Mouse (Mus musculus) hindbrain, embryonic 15.5 days (tissue): ENCODE measurements around the gene Palb2. TPM values are rescaled to one million over a fixed set of nuclear protein-coding genes. Genes with fewer than 3 reads are reported as not detected.

ENCODE experiments used
- polyA plus RNA-seq: library from polyadenylated mRNA; unstranded; fragments of >200 nt; fragmentation: Nextera tagmentation; extraction: Ambion mirVana; gene quantifications from 2 replicates; pipeline ENCODE4 v1.2.1, GENCODE M21; 2015

The Palb2 gene
- polyA plus RNA-seq, 1 experiment from 2014 or later, result 5.4 TPM

Other genes starting within 250 kb of the Palb2 start
- 26.8 and 29.8 TPM in 2 replicates for gene Cog7, start 151.3 kb downstream of the Palb2 start, polyA plus RNA-seq
- 51.8 and 51.9 TPM in 2 replicates for gene Gga2, start 111.8 kb downstream of the Palb2 start, polyA plus RNA-seq
- gene Ubfd1, start 65.8 kb downstream of the Palb2 start, polyA plus RNA-seq, result 81.6 and 82.7 TPM in 2 replicates
- gene Ears2, start 65.7 kb downstream of the Palb2 start, polyA plus RNA-seq, result 9.8 and 10.7 TPM in 2 replicates
- 668 and 708 TPM in 2 replicates for gene Ndufab1, start 31.1 kb downstream of the Palb2 start, polyA plus RNA-seq
- gene Dctn5, start 56 bp upstream of the Palb2 start, polyA plus RNA-seq, result 154 and 157 TPM in 2 replicates
- 21.8 and 28.9 TPM in 2 replicates for gene Plk1, start 26.5 kb upstream of the Palb2 start, polyA plus RNA-seq
- gene Ern2, start 53.2 kb upstream of the Palb2 start, polyA plus RNA-seq, result 1.1 and 1.3 TPM in 2 replicates
- gene Chp2, start 86.5 kb upstream of the Palb2 start, polyA plus RNA-seq, result 1.2 and 1.3 TPM in 2 replicates
- gene Prkcb, start 155.8 kb upstream of the Palb2 start, polyA plus RNA-seq, result 117 and 119 TPM in 2 replicates